Mouse (Mus musculus): ENCODE data around the gene Sec22c.

GRCm38 (mm10) chr9:121632891-121633290 lies 72.4 kb downstream of the Sec22c start:
- TF ChIP-seq POLR2A (IDR thresholded peaks at IDR 0.05; ENCODE audit: extremely low read depth, insufficient read depth, low read length) (no peak), CTCF (IDR thresholded peaks at IDR 0.05; ENCODE audit: extremely low read depth, insufficient read depth, low read length) (no peak)
